Mouse (Mus musculus): ENCODE measurements at regions not wholly inside any gene's neighbourhood (a gene's known extent, or its start where the extent isn't known, plus 50 kb on each side); places are given as distances from the start of the nearest gene placed in this dataset.
A peak's percentile ranks its signal among the peaks of the same experiment; 100 is the strongest.
"Not testable (repeated sequence)": the region's sequence is repeated elsewhere in the genome, so short reads cannot be mapped to it uniquely, and the experiment has no call there.

DNA sequence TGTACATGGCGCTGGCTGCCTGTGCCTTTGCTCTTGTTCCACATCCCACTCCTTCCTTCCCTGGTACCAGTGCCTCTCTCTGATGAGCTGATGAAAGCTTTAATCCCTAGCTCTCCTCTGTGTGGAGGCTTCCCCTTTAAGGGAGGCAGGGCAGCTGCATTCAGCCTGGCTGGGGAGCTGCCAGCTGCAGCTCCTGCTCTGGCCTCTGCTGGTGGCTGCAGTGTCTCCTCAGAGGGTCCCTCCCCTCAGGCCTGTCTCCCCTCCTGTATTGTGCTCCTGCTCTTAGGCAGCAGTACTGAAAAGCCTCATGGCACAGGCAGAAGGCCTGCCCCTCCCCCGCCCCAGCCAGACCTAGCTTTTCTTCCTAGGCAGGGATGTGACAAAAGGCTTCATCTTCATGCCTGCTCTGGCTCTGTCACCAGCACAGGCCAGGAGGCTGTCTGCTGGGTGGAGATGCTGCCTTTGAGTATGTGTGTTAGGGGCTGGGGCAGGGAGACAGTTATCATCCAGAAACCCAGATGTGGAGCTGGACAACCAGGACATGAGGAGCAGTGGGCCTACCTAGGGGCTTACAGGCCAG is 97.7 kb upstream of the Zcchc13 start:
- H3K4me2 ChIP-seq; H3K27me3 ChIP-seq (ENCODE audit: insufficient read depth, low read length); H3K36me3 ChIP-seq (ENCODE audit: insufficient read depth); H3K9me3 ChIP-seq (ENCODE audit: low read depth, low read length); H3K4me1 ChIP-seq (ENCODE audit: insufficient read depth); H3K9ac ChIP-seq; H3K4me3 ChIP-seq (ENCODE audit: low read depth, low read length): not testable (repeated sequence)
- H3K27ac ChIP-seq (ENCODE audit: low read depth): 0 out of 2 replicates have a peak overlapping the region, but pooled peaks have one; percentile 46
- ATAC-seq (ENCODE audit: insufficient read depth): peak; percentile 89
- 40% methylated on average over 1 of the region's 2 CpGs for WGBS
- DNase-seq: peak; percentile 29

DNA sequence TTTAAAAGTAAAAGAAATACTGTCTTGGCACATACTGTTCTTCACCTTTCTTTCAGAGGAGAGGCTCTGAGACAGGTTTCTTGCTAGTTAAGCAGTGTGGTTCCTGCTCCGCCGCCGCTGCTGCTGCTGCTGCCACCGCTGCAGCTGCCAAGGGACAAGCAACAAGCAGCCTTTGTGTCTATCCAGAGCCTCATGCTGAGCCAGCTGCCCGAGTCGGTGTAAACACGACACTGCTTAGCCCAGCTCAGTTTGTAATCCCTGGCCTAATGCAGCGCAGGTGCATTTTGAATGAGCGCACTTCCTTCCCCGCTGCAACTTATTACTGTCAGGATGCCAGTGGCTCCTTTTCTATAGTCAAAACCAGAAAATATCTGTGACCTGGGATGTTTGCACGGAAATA is 97.1 kb upstream of the Zcchc13 start:
- Histone ChIP-seq H3K4me1 (ENCODE audit: insufficient read depth) (0 out of 2 replicates have a peak, but pooled peaks cover 3% of the 10 kb centered on the region), H3K9ac (no peak overlapping the region), H3K9me3 (ENCODE audit: low read depth, low read length) (no peaks in the 10 kb centered on the region), H3K36me3 (ENCODE audit: insufficient read depth) (no peaks in the 10 kb centered on the region), H3K4me2 (no peak overlapping the region), H3K27ac (ENCODE audit: low read depth) (peak overlapping the region; percentile 46; the same call in 1 of the 2 replicates), H3K4me3 (ENCODE audit: low read depth, low read length) (no peak overlapping the region), H3K27me3 (ENCODE audit: insufficient read depth, low read length) (no peaks in the 10 kb centered on the region)
- peak; percentile 37 for DNase-seq
- WGBS: 21% methylated on average over 11 of the region's 11 CpGs
- no peak for TF ChIP-seq CTCF (IDR thresholded peaks at IDR 0.05; ENCODE audit: low read depth)
- ATAC-seq (ENCODE audit: insufficient read depth): no peak

DNA sequence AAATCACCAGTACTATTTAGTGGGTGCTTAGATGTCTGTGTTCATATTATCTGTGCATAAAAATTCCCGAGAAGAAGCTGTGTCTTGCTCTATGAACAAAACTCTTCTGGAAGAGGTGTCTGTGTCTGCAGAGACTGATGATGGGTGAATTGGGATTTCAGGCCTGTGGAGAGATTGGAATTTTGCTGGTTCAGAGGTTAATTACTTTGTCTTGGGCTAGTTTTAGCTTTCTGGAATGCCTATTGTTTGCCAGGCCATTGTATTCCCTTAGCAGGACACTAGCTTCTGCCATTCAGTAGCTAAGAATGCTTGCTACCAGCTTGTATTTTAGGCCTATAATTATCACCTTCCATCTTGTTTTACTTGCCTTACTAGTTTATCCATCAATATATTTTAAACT is 96.6 kb upstream of the Zcchc13 start:
- no peak overlapping the region for H3K4me2 ChIP-seq
- DNase-seq: no peak
- no peak overlapping the region for H3K27ac ChIP-seq (ENCODE audit: low read depth)
- no peak for ATAC-seq (ENCODE audit: insufficient read depth)
- H3K9me3 ChIP-seq (ENCODE audit: low read depth, low read length): no peaks in the 10 kb centered on the region
- H3K4me3 ChIP-seq (ENCODE audit: low read depth, low read length): no peak overlapping the region
- no peaks in the 10 kb centered on the region for H3K27me3 ChIP-seq (ENCODE audit: insufficient read depth, low read length)
- no peak overlapping the region for H3K9ac ChIP-seq
- H3K36me3 ChIP-seq (ENCODE audit: insufficient read depth): no peaks in the 10 kb centered on the region
- 27% methylated on average over 1 of the region's 1 CpGs for WGBS
- H3K4me1 ChIP-seq (ENCODE audit: insufficient read depth): 0 out of 2 replicates have a peak, but pooled peaks cover 3% of the 10 kb centered on the region
- no peak for TF ChIP-seq CTCF (IDR thresholded peaks at IDR 0.05; ENCODE audit: low read depth)

DNA sequence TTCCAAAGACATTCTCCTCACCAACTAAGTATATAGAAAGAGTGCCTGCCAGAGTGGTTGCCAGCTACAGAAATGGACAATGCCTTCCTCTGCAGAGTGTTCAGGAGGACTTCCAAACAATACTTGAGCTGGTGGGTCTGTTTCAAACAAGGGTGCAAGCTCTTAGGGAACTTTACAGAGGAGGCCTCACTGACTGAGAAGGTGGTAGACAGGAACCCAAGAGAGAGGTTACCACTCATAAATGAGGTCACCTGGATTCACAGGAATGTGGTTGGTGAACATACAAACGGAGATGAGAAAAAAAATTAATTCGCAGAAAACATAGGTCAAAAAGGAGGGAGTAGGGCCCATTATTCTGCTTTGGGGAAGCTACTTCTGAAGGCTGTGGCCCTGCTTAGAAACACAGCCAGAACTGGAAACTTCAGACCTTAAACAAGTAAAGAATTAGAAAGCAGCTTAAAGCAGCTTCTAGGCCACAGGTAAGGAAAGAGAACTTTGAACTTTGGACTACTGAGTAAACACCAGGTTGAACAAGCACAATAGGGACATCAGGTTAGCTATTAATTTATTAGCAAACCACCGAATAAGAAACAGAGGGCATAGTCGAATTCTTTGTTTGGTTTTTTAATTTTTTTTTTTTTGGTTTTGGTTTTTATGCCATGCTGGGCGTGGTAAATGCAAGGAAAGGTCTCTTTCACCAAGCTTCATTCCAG is 83.7 kb upstream of the Zcchc13 start:
- TF ChIP-seq CTCF (IDR thresholded peaks at IDR 0.05; ENCODE audit: low read depth): no peak
- H3K36me3 ChIP-seq (ENCODE audit: insufficient read depth): no peaks in the 10 kb centered on the region
- ATAC-seq (ENCODE audit: insufficient read depth): no peak
- no peak overlapping the region for H3K4me3 ChIP-seq (ENCODE audit: low read depth, low read length)
- H3K27ac ChIP-seq (ENCODE audit: low read depth): no peak overlapping the region
- WGBS: 60% methylated on average over 5 of the region's 5 CpGs
- no peak overlapping the region for H3K4me2 ChIP-seq
- DNase-seq: no peak
- no peak overlapping the region for H3K9ac ChIP-seq
- no peaks in the 10 kb centered on the region for H3K4me1 ChIP-seq (ENCODE audit: insufficient read depth)
- no peaks in the 10 kb centered on the region for H3K9me3 ChIP-seq (ENCODE audit: low read depth, low read length)
- H3K27me3 ChIP-seq (ENCODE audit: insufficient read depth, low read length): no peaks in the 10 kb centered on the region

DNA sequence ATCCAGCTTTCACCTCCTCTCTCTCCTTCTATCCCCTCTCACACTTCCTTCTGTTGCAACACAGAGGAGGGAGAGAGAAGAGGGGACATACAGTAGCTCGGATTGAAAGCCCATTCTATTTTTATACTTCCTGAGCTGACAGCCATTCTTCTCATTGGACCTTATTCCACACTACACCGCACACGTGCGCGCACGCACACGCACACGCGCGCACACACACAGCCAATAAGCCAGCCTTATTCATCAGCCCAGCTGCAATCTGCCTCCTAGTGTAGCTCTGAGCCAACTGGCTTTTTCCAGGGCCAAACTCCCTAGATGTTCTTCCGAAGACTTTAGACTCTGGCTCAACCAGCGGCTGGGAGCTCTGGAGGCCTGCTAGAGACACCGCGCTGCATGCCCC is 79.1 kb upstream of the Zcchc13 start:
- Histone ChIP-seq H3K4me3 (ENCODE audit: low read depth, low read length) (no peak overlapping the region), H3K9me3 (ENCODE audit: low read depth, low read length) (no peaks in the 10 kb centered on the region), H3K9ac (no peak overlapping the region), H3K4me1 (ENCODE audit: insufficient read depth) (0 out of 2 replicates have a peak, but pooled peaks cover 3% of the 10 kb centered on the region), H3K27me3 (ENCODE audit: insufficient read depth, low read length) (no peaks in the 10 kb centered on the region), H3K4me2 (no peak overlapping the region), H3K36me3 (ENCODE audit: insufficient read depth) (no peaks in the 10 kb centered on the region), H3K27ac (ENCODE audit: low read depth) (peak overlapping the region; percentile 60)
- DNase-seq (peak; percentile 68), ATAC-seq (ENCODE audit: insufficient read depth) (peak; percentile 61)
- WGBS: 73% methylated on average over 14 of the region's 14 CpGs
- no peak for TF ChIP-seq CTCF (IDR thresholded peaks at IDR 0.05; ENCODE audit: low read depth)

DNA sequence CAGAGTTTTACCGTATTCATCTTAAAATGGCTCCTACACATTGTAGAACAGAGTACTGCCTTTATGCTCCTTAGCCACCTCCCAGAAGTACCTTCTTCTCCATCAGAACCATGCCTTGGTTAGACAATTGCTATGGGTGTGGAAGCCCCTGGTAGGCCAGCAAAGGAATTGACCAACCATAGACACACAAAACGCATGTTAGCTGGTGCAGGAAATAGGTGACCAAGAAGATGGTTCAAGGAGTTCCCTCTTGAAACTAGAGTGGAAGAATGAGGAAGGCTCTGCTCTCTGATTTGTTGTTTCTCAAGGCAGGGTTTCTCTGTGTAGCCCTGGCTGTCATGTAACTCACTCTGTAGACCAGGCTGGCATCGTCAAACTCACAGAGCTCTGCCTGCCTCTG is 77.2 kb upstream of the Zcchc13 start:
- no peak for TF ChIP-seq CTCF (IDR thresholded peaks at IDR 0.05; ENCODE audit: low read depth)
- ATAC-seq (ENCODE audit: insufficient read depth) (no peak), DNase-seq (no peak)
- Histone ChIP-seq H3K4me3 (ENCODE audit: low read depth, low read length) (no peak overlapping the region), H3K27me3 (ENCODE audit: insufficient read depth, low read length) (no peaks in the 10 kb centered on the region), H3K4me2 (no peak overlapping the region), H3K36me3 (ENCODE audit: insufficient read depth) (no peaks in the 10 kb centered on the region), H3K9ac (no peak overlapping the region), H3K27ac (ENCODE audit: low read depth) (no peak overlapping the region), H3K9me3 (ENCODE audit: low read depth, low read length) (no peaks in the 10 kb centered on the region), H3K4me1 (ENCODE audit: insufficient read depth) (0 out of 2 replicates have a peak, but pooled peaks cover 6% of the 10 kb centered on the region)
- 93% methylated on average over 3 of the region's 3 CpGs for WGBS

DNA sequence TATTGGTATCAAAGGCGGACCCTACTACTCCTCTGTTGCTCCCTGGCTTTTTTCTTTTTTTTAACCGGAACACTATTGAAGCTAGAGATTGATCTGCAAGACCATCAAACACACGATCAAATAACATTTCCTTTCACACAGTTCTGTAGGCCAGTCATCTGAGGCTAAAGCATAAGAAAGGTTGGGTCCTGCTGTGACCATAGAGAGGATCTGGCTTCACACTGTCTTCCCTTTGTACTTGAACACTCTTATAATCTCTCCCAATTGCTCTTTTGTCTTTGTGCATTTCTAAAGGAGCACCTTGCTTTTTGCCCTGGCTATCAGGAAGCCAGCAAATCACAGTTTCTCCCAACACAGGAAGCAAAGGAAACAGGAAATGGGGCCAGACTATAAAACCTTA is 76.8 kb upstream of the Zcchc13 start:
- DNase-seq (no peak), ATAC-seq (ENCODE audit: insufficient read depth) (no peak)
- no peak overlapping the region for H3K27ac ChIP-seq (ENCODE audit: low read depth)
- no peak overlapping the region for H3K4me2 ChIP-seq
- no peaks in the 10 kb centered on the region for H3K27me3 ChIP-seq (ENCODE audit: insufficient read depth, low read length)
- H3K9ac ChIP-seq: no peak overlapping the region
- WGBS: 91% methylated on average over 3 of the region's 3 CpGs
- no peaks in the 10 kb centered on the region for H3K36me3 ChIP-seq (ENCODE audit: insufficient read depth)
- TF ChIP-seq CTCF (IDR thresholded peaks at IDR 0.05; ENCODE audit: low read depth): no peak
- no peaks in the 10 kb centered on the region for H3K9me3 ChIP-seq (ENCODE audit: low read depth, low read length)
- 0 out of 2 replicates have a peak, but pooled peaks cover 6% of the 10 kb centered on the region for H3K4me1 ChIP-seq (ENCODE audit: insufficient read depth)
- no peak overlapping the region for H3K4me3 ChIP-seq (ENCODE audit: low read depth, low read length)

DNA sequence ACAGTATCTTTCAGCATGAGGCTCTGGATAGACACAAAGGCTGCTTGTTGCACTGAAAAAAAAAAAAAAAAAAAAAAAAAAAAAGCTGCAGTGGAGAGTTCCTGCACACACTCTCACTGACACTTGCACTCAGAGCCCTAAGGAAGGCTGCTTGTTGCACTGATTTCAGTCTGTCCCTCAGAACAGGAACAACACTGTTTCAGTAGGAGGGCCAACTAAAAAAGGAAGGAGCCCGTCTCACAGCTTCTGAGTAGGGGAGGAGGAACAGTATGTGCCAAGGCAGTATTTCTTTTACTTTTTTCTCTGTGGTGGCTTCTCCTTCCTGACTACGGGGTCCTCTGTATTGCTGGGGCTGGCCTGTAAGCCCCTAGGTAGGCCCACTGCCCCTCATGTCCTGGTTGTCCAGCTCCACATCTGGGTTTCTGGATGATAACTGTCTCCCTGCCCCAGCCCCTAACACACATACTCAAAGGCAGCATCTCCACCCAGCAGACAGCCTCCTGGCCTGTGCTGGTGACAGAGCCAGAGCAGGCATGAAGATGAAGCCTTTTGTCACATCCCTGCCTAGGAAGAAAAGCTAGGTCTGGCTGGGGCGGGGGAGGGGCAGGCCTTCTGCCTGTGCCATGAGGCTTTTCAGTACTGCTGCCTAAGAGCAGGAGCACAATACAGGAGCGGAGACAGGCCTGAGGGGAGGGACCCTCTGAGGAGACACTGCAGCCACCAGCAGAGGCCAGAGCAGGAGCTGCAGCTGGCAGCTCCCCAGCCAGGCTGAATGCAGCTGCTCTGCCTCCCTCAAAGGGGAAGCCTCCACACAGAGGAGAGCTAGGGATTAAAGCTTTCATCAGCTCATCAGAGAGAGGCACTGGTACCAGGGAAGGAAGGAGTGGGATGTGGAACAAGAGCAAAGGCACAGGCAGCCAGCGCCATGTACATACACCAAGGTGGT is 75.1 kb upstream of the Zcchc13 start:
- peak; percentile 52 for DNase-seq
- WGBS: 34% methylated on average over 4 of the region's 5 CpGs
- not testable (repeated sequence) for H3K9ac ChIP-seq

More for the DNA sequence above, 75.1 kb upstream of the Zcchc13 start:
- H3K9me3 ChIP-seq (ENCODE audit: low read depth, low read length); H3K4me1 ChIP-seq (ENCODE audit: insufficient read depth); H3K4me3 ChIP-seq (ENCODE audit: low read depth, low read length); H3K27me3 ChIP-seq (ENCODE audit: insufficient read depth, low read length); H3K36me3 ChIP-seq (ENCODE audit: insufficient read depth); H3K4me2 ChIP-seq: not testable (repeated sequence)
- ATAC-seq (ENCODE audit: insufficient read depth): peak; percentile 89
- H3K27ac ChIP-seq (ENCODE audit: low read depth): peak overlapping the region; percentile 73; the same call in 1 of the 2 replicates
